Mouse (Mus musculus) limb, embryonic 14.5 days (tissue): ENCODE data around the gene Anxa4. TPM values are rescaled to one million over a fixed set of nuclear protein-coding genes. Genes with fewer than 3 reads are reported as not detected.

Experiments
- ATAC-seq: fragments of 200-750 bp; cut with Nextera tagmentation; 2 replicates; pipeline ENCODE4 v1.8.0; 2017; ENCODE audit warnings: low read depth, moderate number of reproducible peaks, moderate TSS enrichment; ENCODE audit not compliant: low FRiP score
- DNase-seq: peaks from one replicate; pipeline ENCODE4 v3.0.0-alpha.2; 2015; ENCODE audit warnings: low spot score
- H3K27ac ChIP-seq: fragments of 300-500 bp; sonication (generic); replicated peaks from 2 replicates; pipeline ENCODE4 v1.5.1; 2014; ENCODE audit warnings: low read depth, mild to moderate bottlenecking, low read length, moderate library complexity, mixed read lengths
- H3K27me3 ChIP-seq: fragments of 300-500 bp; sonication (generic); 2 replicates; pipeline ENCODE4 v1.6.1; 2014; ENCODE audit warnings: low read length, mixed read lengths; ENCODE audit not compliant: control insufficient read depth, insufficient read depth
- H3K36me3 ChIP-seq: fragments of 300-500 bp; sonication (generic); 2 replicates; pipeline ENCODE4 v1.6.1; 2014; ENCODE audit warnings: mild to moderate bottlenecking, low read length, moderate library complexity, mixed read lengths; ENCODE audit not compliant: control insufficient read depth, insufficient read depth
- H3K4me1 ChIP-seq: fragments of 300-500 bp; sonication (generic); 2 replicates; pipeline ENCODE4 v1.6.1; 2014; ENCODE audit warnings: antibody characterized with exemption, low read length, mixed read lengths; ENCODE audit not compliant: control insufficient read depth, insufficient read depth
- H3K4me2 ChIP-seq: fragments of 300-500 bp; sonication (generic); replicated peaks from 2 replicates; pipeline ENCODE4 v1.6.1; 2014; ENCODE audit warnings: low read depth, mild to moderate bottlenecking, low read length, moderate library complexity; ENCODE audit not compliant: severe bottlenecking
- H3K4me3 ChIP-seq: fragments of 300-500 bp; sonication (generic); replicated peaks from 2 replicates; pipeline ENCODE4 v1.5.1; 2014; ENCODE audit warnings: low read length
- H3K9ac ChIP-seq: fragments of 300-500 bp; sonication (generic); 2 replicates; pipeline ENCODE4 v1.6.1; 2014; ENCODE audit warnings: mild to moderate bottlenecking, low read depth, low read length, moderate library complexity; ENCODE audit not compliant: severe bottlenecking
- H3K9me3 ChIP-seq: fragments of 300-500 bp; sonication (generic); 2 replicates; pipeline ENCODE4 v1.6.1; 2016; ENCODE audit warnings: low read length; ENCODE audit not compliant: control insufficient read depth
- POLR2A ChIP-seq: fragments of 200-500 bp; IDR thresholded peaks from 2 replicates; pipeline ENCODE4 v1.8.0; 2012; ENCODE audit warnings: inconsistent platforms, mild to moderate bottlenecking, moderate library complexity, borderline replicate concordance; ENCODE audit not compliant: insufficient read depth, insufficient read length; ENCODE audit errors: extremely low read depth
- WGBS: fragments of 180-500 bp; shearing (Covaris S2); extraction: QIAGEN DNeasy Blood & Tissue Kit; methylation state at CpG from one replicate; pipeline ENCODE4 v1.1.7; 2014; 5-methylcytosine and 5-hydroxymethylcytosine counted together
- polyA plus RNA-seq, 2 experiments: library from polyadenylated mRNA; depleted of rRNA in 1 of 2; stranded (reverse) in 1 of 2; unstranded in 1 of 2; fragments of >200 nt; fragmentation: Nextera tagmentation in 1 of 2; extraction: Ambion mirVana in 1 of 2; gene quantifications; 2 replicates each; pipeline versions ENCODE4 v1.2.1 to v1.2.3; 2012 to 2014

Gene Anxa4
- polyA plus RNA-seq, 2 experiments = 28.3 to 45.6 TPM

GRCm38 (mm10) chr6:86708072-86708774 lies 85.2 kb downstream of the Anxa4 start:
- Histone ChIP-seq H3K27me3 (no peaks in the 10 kb centered on the region), H3K27ac (no peak overlapping the region), H3K4me2 (no peak overlapping the region), H3K4me1 (no peaks in the 10 kb centered on the region), H3K36me3 (peaks cover 64% of the 10 kb centered on the region), H3K4me3 (no peak overlapping the region), H3K9me3 (no peaks in the 10 kb centered on the region), H3K9ac (no peak overlapping the region)
- ATAC-seq (no peak), DNase-seq (no peak)
- no peak for TF ChIP-seq POLR2A
- WGBS = 89% methylated on average over 4 of the region's 4 CpGs

- 88% methylated on average over 9 of the region's 9 CpGs for WGBS
- Histone ChIP-seq H3K27me3 (no peaks in the 10 kb centered on the region), H3K9me3 (no peaks in the 10 kb centered on the region), H3K36me3 (peaks cover 88% of the 10 kb centered on the region), H3K27ac (no peak overlapping the region), H3K9ac (no peak overlapping the region), H3K4me1 (no peaks in the 10 kb centered on the region), H3K4me3 (no peak overlapping the region), H3K4me2 (no peak overlapping the region)
- DNase-seq = no peak
- no peak for ATAC-seq
- TF ChIP-seq POLR2A = no peak
These were observed 90.8 kb downstream of the Anxa4 start for GRCm38 (mm10) chr6:86702577-86702976.

DNA sequence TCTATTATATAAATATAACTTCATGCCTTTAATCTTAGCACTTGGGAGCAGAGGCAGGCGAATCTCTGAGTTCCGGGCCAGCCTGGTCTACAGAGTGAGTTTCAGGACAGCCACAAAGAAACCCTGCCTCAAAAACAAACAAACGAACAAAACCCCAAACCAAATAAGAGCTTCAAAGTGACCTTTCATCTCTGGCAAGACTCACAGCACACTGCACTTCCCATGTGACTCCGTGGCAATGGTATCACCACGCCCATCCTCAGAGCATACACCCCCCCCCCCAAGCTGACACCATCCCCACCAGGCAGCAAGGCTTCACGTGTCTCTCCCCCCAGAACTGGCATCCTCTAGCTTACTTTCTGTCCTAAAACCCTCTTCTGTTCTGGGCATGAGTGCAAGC lies 95.5 kb downstream of the Anxa4 start:
- DNase-seq = no peak
- H3K4me2 ChIP-seq = no peak overlapping the region
- no peaks in the 10 kb centered on the region for H3K4me1 ChIP-seq
- H3K27ac ChIP-seq = no peak overlapping the region
- no peak for ATAC-seq
- H3K27me3 ChIP-seq = no peaks in the 10 kb centered on the region
- no peaks in the 10 kb centered on the region for H3K9me3 ChIP-seq
- no peak overlapping the region for H3K4me3 ChIP-seq
- no peak for TF ChIP-seq POLR2A
- H3K36me3 ChIP-seq = peaks cover 69% of the 10 kb centered on the region
- WGBS = 80% methylated on average over 6 of the region's 6 CpGs
- H3K9ac ChIP-seq = no peak overlapping the region

DNA sequence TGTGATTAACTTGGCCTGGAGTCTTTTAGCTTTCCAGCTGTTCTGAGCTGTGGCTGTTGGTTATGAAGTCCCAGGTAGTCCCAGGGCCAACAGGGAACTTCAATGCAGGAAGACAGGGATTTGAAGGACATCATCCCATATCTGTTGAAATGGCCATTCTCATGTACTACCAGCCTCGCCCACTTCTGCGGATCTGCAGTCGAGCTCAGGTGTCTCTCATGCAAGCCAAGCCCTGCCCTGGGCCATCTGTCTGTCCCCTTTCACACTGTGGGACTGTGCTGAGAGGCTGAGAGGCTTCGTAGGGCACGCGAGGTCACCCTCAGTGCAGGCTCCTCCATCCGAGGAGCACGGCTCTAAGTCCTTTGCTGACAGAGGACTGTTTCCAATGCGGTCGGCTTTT lies 97.2 kb downstream of the Anxa4 start:
- 84% methylated on average over 10 of the region's 10 CpGs for WGBS
- Histone ChIP-seq H3K36me3 (peaks cover 59% of the 10 kb centered on the region), H3K27me3 (no peaks in the 10 kb centered on the region)

DNA sequence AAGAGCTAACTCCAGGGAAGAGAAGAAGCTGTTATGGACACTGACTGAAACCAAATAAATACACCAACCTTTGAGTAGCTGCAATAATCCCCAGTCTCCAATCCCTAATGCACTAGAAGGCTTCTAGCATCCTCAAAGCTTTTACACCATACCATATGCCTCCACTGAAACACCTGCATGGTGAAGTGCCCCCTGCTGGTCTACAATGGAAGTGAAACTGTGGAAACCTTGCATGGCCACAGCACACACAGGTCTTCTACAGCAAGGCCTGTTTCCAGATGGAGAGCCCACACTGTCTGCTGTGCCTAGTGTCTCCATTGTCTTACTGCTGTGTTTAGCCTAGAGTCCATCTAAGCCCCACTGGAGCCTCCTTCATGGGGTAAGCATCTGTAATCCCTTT lies 98.9 kb downstream of the Anxa4 start:
- Histone ChIP-seq H3K4me2 (no peak overlapping the region), H3K27me3 (no peaks in the 10 kb centered on the region)

More for the DNA sequence above, 97.2 kb downstream of the Anxa4 start:
- no peak for TF ChIP-seq POLR2A
- Histone ChIP-seq H3K4me1 (no peaks in the 10 kb centered on the region), H3K4me2 (no peak overlapping the region), H3K9ac (no peak overlapping the region), H3K4me3 (no peak overlapping the region), H3K9me3 (no peaks in the 10 kb centered on the region), H3K27ac (no peak overlapping the region)
- ATAC-seq = no peak
- no peak for DNase-seq

More for the DNA sequence above, 98.9 kb downstream of the Anxa4 start:
- H3K27ac ChIP-seq = no peak overlapping the region
- no peak for TF ChIP-seq POLR2A
- no peaks in the 10 kb centered on the region for H3K4me1 ChIP-seq
- H3K36me3 ChIP-seq = peaks cover 57% of the 10 kb centered on the region
- H3K9ac ChIP-seq = no peak overlapping the region
- no peak overlapping the region for H3K4me3 ChIP-seq
- ATAC-seq (no peak), DNase-seq (no peak)
- no peaks in the 10 kb centered on the region for H3K9me3 ChIP-seq
